Mouse (Mus musculus): Measurements from ENCODE around the gene Als2cr12.
A peak's percentile ranks its signal among the peaks of the same experiment; 100 is the strongest.
"Not testable (repeated sequence)": the region's sequence is repeated elsewhere in the genome, so short reads cannot be mapped to it uniquely, and the experiment has no call there.

Gene Als2cr12

GRCm38 (mm10) chr1:58717589-58718270, 21.9 kb upstream of the Als2cr12 start:
- DNase-seq, result no peak

DNA sequence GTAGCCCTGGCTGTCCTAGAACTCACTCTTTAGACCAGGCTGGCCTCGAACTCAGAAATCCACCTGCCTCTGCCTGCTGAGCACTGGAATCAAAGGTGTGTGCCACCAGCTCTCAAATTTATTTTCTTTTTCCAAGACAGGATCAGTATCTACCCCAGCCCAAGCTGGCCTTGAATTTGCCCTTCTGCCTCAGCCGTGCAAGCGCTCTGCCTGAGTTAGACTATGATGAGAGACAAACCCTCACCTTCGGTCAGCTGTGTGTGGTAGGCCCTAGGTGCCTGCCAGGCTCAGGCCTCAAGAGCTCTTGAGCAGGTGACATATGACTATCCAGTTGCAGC, 21.1 kb upstream of the Als2cr12 start:
- no peak for DNase-seq

- no peak for DNase-seq
Observed at GRCm38 (mm10) chr1:58716162-58716882, 20.5 kb upstream of the Als2cr12 start.

- no peak for DNase-seq
Observed at GRCm38 (mm10) chr1:58715536-58715935, 19.7 kb upstream of the Als2cr12 start.

DNA sequence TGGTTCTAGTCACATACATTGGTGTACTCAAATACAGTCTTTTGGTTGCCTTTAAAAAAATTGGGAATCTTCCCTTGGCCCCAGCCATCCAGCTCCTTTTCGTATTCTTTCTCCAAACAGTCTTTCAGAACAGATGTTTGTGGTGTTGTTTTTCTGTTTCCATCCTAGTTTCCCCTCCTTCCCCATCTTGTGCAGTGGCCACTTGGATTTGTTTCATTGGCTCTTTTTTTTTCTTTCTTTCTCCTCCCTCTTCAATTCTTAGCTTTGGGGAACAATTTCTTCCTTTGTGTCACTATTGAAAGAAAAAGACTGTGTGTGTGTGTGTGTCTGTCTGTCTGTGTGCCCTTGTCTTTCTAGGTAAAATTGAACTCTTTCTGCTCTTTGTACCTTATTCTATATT, 18.6 kb upstream of the Als2cr12 start:
- no peak for DNase-seq

DNA sequence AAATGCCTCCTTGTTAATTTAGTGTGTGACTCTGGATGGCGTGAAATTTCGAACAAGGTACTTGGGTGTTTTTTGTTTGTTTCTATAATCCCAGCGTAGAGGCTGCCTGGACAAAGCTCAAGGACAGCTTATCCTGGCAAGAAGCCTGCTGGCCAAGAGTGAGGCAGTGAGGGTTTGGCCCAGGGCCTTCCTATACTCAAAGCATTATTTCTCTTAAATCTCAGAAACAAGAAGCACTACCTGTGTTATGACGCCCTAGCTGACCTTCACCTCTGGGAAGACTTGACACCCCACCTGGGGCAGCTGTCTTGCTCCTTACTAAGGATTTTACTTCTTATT, 18.1 kb upstream of the Als2cr12 start:
- peak; percentile 81 for DNase-seq

DNA sequence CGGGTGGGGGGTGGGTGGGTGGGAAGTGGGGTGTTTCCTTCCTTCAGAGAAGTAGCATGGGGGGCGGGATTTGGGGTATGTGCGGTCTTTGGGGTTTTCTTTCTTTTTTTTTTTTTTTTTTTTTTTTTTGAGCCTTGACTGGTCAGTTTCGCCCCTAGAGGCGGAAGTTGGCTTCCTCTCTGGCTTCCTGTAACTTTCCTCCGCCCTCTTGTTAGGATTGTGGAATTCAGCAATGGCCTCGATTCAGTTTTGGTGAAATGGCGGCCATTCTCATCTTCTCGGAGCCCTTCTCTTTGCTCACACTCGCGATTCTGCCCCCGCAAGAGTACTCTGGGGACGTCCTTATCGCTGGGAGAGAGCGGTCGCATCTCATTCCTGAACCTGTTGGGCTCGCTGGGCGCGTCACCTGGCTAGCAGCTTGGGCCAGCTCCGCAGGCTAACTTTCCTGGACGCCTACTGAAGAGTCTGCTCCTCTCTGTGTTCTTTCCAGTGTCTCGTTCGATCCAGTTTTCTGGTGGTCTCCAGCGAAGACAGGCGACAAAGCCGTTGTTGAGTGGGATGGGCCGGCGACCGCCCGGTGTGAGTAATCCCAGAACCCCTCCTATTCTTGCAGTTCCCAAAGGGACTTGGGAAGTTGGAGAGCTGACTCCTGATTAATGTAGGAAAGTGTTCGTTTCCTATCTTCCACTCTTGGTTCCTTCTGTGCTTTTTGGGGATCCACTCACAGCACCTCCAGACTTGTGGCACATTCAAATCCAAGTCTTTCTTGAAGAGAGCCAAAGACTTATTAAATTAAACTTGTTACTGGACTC, 17.5 kb upstream of the Als2cr12 start:
- peak; percentile 68 for DNase-seq

DNA sequence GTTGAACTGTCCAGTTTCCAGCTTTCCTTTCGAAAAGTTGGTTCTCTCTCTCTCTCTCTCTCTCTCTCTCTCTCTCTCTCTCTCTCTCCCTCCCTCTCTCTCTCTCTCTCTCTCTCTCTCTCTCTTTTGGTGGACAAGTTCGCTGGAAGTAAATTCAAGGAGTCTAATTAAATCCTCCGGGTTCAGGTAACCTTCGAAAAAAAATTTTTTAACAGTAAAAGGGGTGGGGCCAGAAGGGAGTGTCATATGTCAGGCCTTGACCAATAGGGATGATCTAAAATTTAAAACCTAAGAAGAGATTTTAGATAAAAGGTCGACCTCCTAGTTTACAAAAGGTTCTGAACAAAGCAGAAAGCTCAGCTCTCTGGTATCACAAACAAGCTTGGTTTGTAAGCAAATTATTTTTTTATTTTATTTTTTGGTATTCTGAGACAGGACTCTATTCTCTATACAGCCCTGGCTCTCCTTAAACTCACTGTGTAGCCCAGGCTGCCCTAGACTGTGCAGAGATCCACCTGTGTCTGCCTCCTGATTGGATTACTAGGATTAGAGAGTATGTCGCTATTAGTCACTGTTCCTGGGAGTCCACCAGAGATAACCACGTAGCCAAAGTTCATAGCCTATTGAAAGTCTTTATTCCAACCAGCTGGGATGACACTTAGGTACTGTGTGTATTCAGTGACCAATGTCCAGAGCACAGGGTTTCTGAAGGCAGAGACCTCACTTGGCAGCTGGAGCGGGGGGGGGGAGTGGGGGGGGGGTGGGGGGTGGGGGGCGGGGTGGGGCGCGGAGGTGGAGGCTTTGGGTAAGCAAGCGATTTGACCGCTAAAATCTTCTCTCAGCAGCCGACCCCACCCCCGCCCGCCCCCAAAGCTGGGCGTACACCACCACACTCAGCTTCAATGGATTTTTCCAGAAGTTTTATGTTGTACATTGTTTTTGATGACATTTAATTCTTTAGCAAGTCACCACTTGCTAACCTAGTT, 16.6 kb upstream of the Als2cr12 start:
- DNase-seq, result peak; percentile 51

GRCm38 (mm10) chr1:58711365-58712016, 15.7 kb upstream of the Als2cr12 start, which contains the start of gene Cflar:
TSS of gene Cflar (plus strand) at chr1:58711508.
- DNase-seq, result peak; percentile 60

DNA sequence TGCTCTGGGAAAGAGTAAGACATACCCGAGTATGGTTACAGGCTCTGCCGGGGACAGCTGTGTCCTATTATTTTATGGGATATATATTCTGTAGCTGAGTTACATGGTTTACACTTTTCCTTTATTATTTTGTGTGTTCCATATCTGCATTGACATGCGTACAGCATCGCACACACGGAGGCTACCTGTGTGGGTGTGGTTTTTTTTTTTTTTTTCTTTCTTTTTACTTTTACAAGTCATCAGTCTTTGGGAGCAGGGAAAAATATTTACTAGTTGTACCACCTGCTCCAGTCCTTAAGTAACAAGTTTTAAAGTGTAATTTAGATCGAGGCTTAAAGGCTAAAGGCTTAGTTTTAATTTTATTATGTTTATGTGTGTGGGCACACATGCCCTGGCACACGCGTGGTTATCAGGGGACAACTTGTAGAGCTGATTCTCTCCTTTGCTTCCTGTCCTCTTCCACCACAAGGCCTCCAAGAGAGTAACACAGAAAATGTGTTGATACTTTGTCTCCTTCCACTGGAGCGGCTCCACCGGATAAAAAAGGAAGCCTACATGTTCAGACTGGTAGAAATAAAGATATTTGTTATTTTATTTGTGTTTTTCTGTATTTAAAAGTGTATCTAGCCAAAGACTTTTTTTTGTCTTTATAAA, 15.0 kb upstream of the Als2cr12 start:
- DNase-seq, result no peak

DNA sequence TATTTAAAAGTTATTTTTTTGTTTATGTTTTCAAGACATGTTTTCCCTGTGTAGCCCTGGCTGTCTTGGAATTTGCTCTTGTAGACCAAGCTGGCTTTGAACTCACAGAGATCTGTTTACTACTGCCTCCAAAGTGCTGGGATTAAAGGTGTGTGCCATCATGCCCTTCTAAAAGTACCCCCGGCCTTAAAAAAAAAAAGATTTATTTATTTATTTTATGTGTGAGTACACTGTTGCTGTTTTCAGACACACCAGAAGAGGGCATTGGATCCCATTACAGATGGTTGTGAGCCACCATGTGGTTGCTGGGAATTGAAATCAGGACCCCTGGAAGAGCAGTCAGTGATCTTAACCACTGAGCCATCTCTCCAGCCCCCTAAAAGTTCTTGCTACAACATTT, 14.3 kb upstream of the Als2cr12 start:
- not testable (repeated sequence) for DNase-seq

GRCm38 (mm10) chr1:58700580-58701162, 4.9 kb upstream of the Als2cr12 start:
- not testable (repeated sequence) for DNase-seq

DNA sequence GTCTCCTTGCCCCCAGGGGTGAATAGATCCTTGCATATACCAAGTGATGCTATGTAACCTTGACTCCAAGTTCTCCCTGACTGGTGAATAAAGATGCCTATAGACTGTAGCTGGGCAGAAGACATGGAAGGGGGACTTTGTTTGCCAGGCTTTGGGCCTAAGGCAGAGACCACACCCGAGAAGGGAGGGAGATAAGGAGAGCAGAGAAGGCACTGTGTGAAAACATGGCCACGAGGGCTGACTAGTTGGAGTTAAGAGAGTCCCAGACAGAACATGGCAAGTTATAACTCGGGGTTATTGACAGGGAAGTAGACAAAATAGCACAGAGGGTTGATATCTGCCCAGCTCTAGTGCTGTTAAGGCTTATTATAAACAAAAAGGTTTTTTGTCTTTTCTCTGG, 4.2 kb upstream of the Als2cr12 start:
- no peak for DNase-seq

- no peak for DNase-seq
Observed at GRCm38 (mm10) chr1:58698781-58699180, 3.0 kb upstream of the Als2cr12 start.

DNA sequence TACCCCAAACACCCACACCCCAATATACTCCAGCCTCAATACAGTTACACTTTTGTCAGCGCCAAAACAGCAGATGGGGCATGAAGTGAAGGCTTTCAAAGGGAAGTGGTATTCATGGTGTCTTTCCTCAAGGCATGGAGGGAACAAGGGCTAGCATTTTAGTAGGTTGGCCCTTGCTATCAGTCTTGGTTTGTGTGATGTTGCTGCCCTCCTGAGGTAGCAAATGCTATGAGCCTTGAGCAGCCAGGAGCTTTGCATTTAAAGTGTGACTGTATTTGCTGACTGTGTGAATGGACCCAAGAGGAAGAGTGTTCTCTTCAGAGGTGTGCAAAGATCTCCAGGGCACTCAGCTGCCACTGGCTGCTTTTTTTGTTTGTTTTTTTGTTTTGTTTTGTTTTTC, 1.8 kb upstream of the Als2cr12 start:
- DNase-seq, result peak; percentile 27

DNA sequence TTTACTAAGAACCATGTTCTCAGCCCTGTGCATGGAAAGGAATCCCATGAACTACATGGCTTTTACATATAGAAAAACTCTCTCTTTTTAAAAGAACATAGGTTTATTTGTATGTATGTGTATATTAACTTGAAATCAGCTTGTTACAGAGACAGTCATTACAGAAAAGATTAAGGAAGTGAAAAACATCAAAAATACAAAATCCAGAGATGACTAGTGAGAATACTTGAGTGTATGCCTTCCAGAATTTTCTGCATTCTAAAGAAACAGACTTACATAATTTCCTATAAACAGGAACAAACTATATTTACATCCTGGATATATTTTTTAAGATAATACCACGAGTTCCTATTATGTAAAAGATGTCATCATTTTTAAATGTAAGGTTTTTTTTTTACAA, 2.1 kb downstream of the Als2cr12 start:
- no peak for DNase-seq

DNA sequence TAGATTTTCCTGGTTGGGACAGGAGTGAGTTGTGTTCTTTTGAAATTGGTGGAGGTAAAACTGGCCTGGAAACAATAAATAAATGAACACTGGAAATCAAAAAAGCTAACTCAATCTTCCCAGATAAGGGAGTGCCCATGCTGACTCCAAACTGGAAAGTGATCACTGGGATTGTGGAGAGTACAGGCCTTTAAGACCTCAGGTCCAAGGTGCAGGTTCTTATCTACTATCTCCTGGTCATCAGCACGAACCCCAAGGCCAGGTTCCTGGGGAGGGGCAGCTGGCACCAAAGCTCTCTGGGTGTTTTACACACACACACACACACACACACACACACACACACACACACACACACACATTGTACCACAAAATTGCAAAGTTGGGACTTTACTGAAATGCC, 4.1 kb downstream of the Als2cr12 start:
- DNase-seq, result not testable (repeated sequence)

GRCm38 (mm10) chr1:58690834-58691488, 4.8 kb downstream of the Als2cr12 start:
- DNase-seq, result not testable (repeated sequence)

DNA sequence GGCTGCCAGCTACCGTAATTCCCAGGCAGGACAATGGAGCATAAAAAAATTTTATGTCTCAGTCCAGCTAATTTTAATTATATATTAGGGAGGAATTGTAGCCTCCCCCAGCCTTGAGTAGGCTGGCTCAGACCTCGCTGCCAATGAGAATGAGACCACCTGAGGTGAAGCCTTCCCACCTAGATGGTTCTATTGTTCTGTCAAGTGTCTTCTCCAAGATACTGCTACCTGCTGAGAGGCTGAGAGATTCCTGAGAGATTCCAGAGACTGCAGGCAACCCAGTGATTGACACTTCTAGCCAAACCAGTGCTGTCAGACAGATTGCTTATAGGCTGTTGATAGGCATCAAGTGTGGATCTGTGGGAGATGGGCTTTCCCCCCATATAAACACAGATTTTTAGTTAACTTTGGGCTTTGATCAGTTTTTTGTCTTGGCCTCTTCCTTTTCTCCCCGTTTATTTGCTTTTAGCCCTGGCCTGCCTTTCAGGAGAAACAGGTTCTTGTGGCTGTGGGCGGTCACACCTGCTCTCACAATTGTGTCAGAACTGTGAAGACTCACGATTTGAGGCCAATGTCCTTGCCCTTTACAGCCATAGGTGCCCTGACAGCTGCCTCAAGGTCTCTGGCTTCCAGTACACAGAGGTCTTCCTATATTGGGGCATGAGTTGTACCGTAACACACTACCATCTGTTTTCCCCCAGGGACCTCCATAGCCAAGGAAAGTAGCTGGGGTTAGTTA, 5.6 kb downstream of the Als2cr12 start:
- no peak for DNase-seq

DNA sequence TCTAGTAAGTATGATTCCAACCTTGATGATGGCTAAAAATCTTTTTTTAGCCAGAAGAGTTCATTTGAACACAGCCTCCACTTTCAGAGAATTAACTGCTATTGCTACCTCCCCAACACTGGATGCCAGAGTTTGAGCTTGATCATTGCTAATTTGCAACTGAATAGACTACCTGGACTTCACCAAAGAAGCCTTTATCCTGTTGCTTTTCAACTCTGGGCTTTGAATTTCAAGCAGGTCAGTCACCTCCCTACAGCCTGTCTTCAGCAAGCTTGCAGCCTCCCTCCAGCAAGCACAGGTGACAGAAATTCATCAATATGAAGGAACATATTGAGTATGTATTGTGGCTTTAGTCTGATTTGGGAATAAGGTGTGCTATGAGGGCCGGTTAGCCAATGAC, 6.4 kb downstream of the Als2cr12 start:
- DNase-seq, result no peak

Measured in cerebellum, adult 9-11 months (tissue).